Mouse (Mus musculus) E14TG2a.4 (cell line): ENCODE results near the gene Sgms1.

Experiments used
- CTCF ChIP-seq: conservative IDR thresholded peaks from 2 replicates; pipeline ENCODE4 v1.5.1; 2014; ENCODE audit warnings: low read length
- POU5F1 ChIP-seq: IDR thresholded peaks from 2 replicates; pipeline ENCODE4 v1.6.1; 2014; ENCODE audit warnings: low read length, borderline replicate concordance

GRCm38 (mm10) chr19:32174561-32174960, 215.0 kb downstream of the Sgms1 start:
- TF ChIP-seq CTCF, result no peak
- no peak for TF ChIP-seq POU5F1
